Mouse (Mus musculus): ENCODE data around the gene Arid5b. TPM values are rescaled to one million over a fixed set of nuclear protein-coding genes. Genes with fewer than 3 reads are reported as not detected.

The Arid5b gene
- polyA plus RNA-seq, 1 experiment from 2014 or later = 34.0 TPM

DNA sequence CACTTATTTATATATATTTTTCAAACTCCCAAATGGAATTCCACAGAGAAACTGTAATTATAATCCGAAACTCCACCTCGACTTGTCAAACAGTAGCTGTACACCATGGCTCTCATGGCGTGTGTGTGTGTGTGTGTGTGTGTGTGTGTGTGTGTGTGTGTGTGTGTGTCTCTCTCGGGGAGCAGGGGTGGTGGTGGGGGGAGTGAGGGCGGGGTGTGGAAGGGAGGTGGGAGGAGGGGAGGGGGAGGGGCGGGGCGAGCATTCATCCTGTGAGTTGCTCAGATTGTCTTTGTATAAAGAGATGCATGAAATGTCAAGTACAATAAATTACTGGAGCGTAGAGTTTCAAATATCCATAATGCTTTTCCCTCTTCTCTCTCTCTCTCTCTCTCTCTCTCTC lies 87.4 kb downstream of the Arid5b start:
- H3K36me3 ChIP-seq (ENCODE audit: insufficient read depth, low read length) = peaks cover 14% of the 10 kb centered on the region; the same call in 1 of the 2 replicates
- no peak overlapping the region for H3K9ac ChIP-seq (replicated peaks; ENCODE audit: low read length)
- no peaks in the 10 kb centered on the region for H3K27me3 ChIP-seq (ENCODE audit: insufficient read depth, low read length)
- H3K4me3 ChIP-seq (ENCODE audit: low read length) = no peak overlapping the region
- H3K9me3 ChIP-seq (ENCODE audit: low read length) = no peaks in the 10 kb centered on the region
- H3K4me2 ChIP-seq (replicated peaks; ENCODE audit: low read depth, low read length) = no peak overlapping the region
- 51% methylated on average over 5 of the region's 8 CpGs for WGBS
- peaks cover 23% of the 10 kb centered on the region for H3K4me1 ChIP-seq (ENCODE audit: insufficient read depth, low read length)
- 0 out of 2 replicates have a peak, but pooled peaks have one; percentile 15 for ATAC-seq (ENCODE audit: low FRiP score, low TSS enrichment)
- no peak overlapping the region for H3K27ac ChIP-seq (ENCODE audit: low read length)

- Histone ChIP-seq H3K9ac (replicated peaks; ENCODE audit: low read length) (no peak overlapping the region), H3K27me3 (ENCODE audit: insufficient read depth, low read length) (no peaks in the 10 kb centered on the region), H3K4me3 (ENCODE audit: low read length) (no peak overlapping the region), H3K4me2 (replicated peaks; ENCODE audit: low read depth, low read length) (no peak overlapping the region), H3K4me1 (ENCODE audit: insufficient read depth, low read length) (peaks cover 22% of the 10 kb centered on the region), H3K36me3 (ENCODE audit: insufficient read depth, low read length) (peaks cover 24% of the 10 kb centered on the region), H3K27ac (ENCODE audit: low read length) (no peak overlapping the region), H3K9me3 (ENCODE audit: low read length) (no peaks in the 10 kb centered on the region)
- ATAC-seq (ENCODE audit: low FRiP score, low TSS enrichment) = no peak
- 97% methylated on average over 3 of the region's 3 CpGs for WGBS
These were observed 88.7 kb downstream of the Arid5b start for GRCm38 (mm10) chr10:68189847-68190246.

GRCm38 (mm10) chr10:68183096-68183495 lies 95.4 kb downstream of the Arid5b start:
- no peak for ATAC-seq (ENCODE audit: low FRiP score, low TSS enrichment)
- Histone ChIP-seq H3K4me2 (replicated peaks; ENCODE audit: low read depth, low read length) (no peak overlapping the region), H3K4me3 (ENCODE audit: low read length) (no peak overlapping the region), H3K27ac (ENCODE audit: low read length) (no peak overlapping the region), H3K27me3 (ENCODE audit: insufficient read depth, low read length) (no peaks in the 10 kb centered on the region), H3K9ac (replicated peaks; ENCODE audit: low read length) (no peak overlapping the region), H3K9me3 (ENCODE audit: low read length) (no peaks in the 10 kb centered on the region), H3K36me3 (ENCODE audit: insufficient read depth, low read length) (peaks cover 26% of the 10 kb centered on the region), H3K4me1 (ENCODE audit: insufficient read depth, low read length) (peaks cover 7% of the 10 kb centered on the region; the same call in 1 of the 2 replicates)
- 93% methylated on average over 7 of the region's 7 CpGs for WGBS

- WGBS = 95% methylated on average over 6 of the region's 6 CpGs
- Histone ChIP-seq H3K9ac (replicated peaks; ENCODE audit: low read length) (no peak overlapping the region), H3K4me3 (ENCODE audit: low read length) (no peak overlapping the region), H3K27me3 (ENCODE audit: insufficient read depth, low read length) (no peaks in the 10 kb centered on the region), H3K36me3 (ENCODE audit: insufficient read depth, low read length) (peaks cover 25% of the 10 kb centered on the region), H3K4me2 (replicated peaks; ENCODE audit: low read depth, low read length) (no peak overlapping the region), H3K4me1 (ENCODE audit: insufficient read depth, low read length) (peaks cover 7% of the 10 kb centered on the region; the same call in 1 of the 2 replicates), H3K27ac (ENCODE audit: low read length) (no peak overlapping the region), H3K9me3 (ENCODE audit: low read length) (no peaks in the 10 kb centered on the region)
- ATAC-seq (ENCODE audit: low FRiP score, low TSS enrichment) = no peak
These were observed 96.3 kb downstream of the Arid5b start for GRCm38 (mm10) chr10:68182266-68182665.

- Histone ChIP-seq H3K9ac (replicated peaks; ENCODE audit: low read length) (no peak overlapping the region), H3K36me3 (ENCODE audit: insufficient read depth, low read length) (peaks cover 17% of the 10 kb centered on the region), H3K4me3 (ENCODE audit: low read length) (no peak overlapping the region), H3K27me3 (ENCODE audit: insufficient read depth, low read length) (no peaks in the 10 kb centered on the region), H3K4me1 (ENCODE audit: insufficient read depth, low read length) (peaks cover 7% of the 10 kb centered on the region; the same call in 1 of the 2 replicates), H3K4me2 (replicated peaks; ENCODE audit: low read depth, low read length) (no peak overlapping the region), H3K27ac (ENCODE audit: low read length) (no peak overlapping the region), H3K9me3 (ENCODE audit: low read length) (no peaks in the 10 kb centered on the region)
- WGBS = 96% methylated on average over 10 of the region's 10 CpGs
- no peak for ATAC-seq (ENCODE audit: low FRiP score, low TSS enrichment)
These were observed 97.4 kb downstream of the Arid5b start for GRCm38 (mm10) chr10:68181156-68181555.

DNA sequence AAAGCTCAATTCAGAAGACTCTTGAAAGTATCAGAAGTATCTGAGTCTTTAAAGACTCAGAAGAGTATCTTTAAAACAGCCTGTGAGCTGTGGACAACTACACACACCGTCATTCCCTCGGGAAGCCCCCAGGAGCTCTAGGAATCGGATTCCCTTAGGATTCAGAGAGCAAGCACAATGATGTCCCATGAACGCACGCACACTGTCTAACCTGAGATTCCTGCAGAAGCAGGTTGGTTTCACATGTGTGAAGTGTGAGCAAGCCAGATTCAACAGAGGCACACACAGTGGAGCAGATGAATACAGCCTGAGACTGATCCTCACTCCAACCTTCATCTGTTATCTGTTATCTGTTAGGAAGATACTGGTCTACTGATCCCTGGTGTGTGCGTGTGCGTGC lies 97.8 kb downstream of the Arid5b start:
- WGBS = 93% methylated on average over 7 of the region's 7 CpGs
- Histone ChIP-seq H3K4me3 (ENCODE audit: low read length) (no peak overlapping the region), H3K4me2 (replicated peaks; ENCODE audit: low read depth, low read length) (no peak overlapping the region), H3K27ac (ENCODE audit: low read length) (no peak overlapping the region), H3K9me3 (ENCODE audit: low read length) (no peaks in the 10 kb centered on the region), H3K36me3 (ENCODE audit: insufficient read depth, low read length) (peaks cover 13% of the 10 kb centered on the region), H3K4me1 (ENCODE audit: insufficient read depth, low read length) (peaks cover 7% of the 10 kb centered on the region; the same call in 1 of the 2 replicates), H3K27me3 (ENCODE audit: insufficient read depth, low read length) (no peaks in the 10 kb centered on the region), H3K9ac (replicated peaks; ENCODE audit: low read length) (no peak overlapping the region)
- ATAC-seq (ENCODE audit: low FRiP score, low TSS enrichment) = no peak

DNA sequence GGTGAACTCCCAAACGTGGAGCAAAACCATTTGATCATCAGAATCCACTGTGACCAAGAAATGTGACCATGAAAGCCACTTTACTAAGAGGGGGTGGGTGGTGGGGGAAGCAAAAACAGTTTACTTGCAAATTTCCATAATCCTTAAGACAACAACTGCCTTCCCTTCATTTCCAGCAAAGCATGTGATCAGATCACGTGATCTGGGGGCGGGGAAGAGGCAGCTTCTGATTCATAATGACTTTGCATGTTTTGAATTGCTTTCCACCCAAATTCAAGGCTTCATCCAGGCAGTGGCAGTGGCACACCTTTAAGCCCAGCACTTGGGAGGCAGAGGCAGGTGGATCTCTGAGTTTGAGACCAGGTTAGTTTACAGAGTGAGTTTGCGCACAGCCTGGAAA lies 98.4 kb downstream of the Arid5b start:
- WGBS = 75% methylated on average over 4 of the region's 4 CpGs
- no peak overlapping the region for H3K4me3 ChIP-seq (ENCODE audit: low read length)

DNA sequence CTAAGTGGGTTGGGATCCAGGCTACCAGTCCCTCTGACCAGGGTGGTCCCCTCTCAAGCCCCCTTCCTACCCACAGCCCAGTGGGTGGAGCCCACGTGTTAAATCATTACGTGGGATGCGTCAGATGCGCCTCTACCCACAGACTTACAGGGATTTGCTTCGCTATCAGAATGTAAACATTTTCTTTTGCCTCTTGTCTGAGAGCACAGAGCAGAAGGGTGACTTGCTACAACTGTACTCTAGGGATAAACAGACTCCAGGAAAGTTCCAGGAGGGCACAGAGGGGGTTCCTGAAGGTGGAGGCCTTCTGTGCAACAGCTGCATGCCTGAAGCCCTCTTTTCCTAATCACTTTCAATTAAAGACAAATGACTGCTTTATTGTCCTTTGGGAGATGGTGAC lies 98.8 kb downstream of the Arid5b start:
- no peak for ATAC-seq (ENCODE audit: low FRiP score, low TSS enrichment)
- Histone ChIP-seq H3K27me3 (ENCODE audit: insufficient read depth, low read length) (no peaks in the 10 kb centered on the region), H3K27ac (ENCODE audit: low read length) (peak overlapping the region; percentile 0; the same call in 1 of the 2 replicates), H3K4me1 (ENCODE audit: insufficient read depth, low read length) (peaks cover 7% of the 10 kb centered on the region; the same call in 1 of the 2 replicates), H3K36me3 (ENCODE audit: insufficient read depth, low read length) (peaks cover 10% of the 10 kb centered on the region; the same call in 1 of the 2 replicates), H3K9me3 (ENCODE audit: low read length) (no peaks in the 10 kb centered on the region), H3K9ac (replicated peaks; ENCODE audit: low read length) (no peak overlapping the region), H3K4me2 (replicated peaks; ENCODE audit: low read depth, low read length) (no peak overlapping the region), H3K4me3 (ENCODE audit: low read length) (no peak overlapping the region)
- WGBS = 42% methylated on average over 5 of the region's 5 CpGs

More for the DNA sequence above, 98.4 kb downstream of the Arid5b start:
- peaks cover 7% of the 10 kb centered on the region; the same call in 1 of the 2 replicates for H3K4me1 ChIP-seq (ENCODE audit: insufficient read depth, low read length)
- H3K9ac ChIP-seq (replicated peaks; ENCODE audit: low read length) = no peak overlapping the region
- no peak for ATAC-seq (ENCODE audit: low FRiP score, low TSS enrichment)
- H3K27ac ChIP-seq (ENCODE audit: low read length) = peak overlapping the region; percentile 0; the same call in 1 of the 2 replicates
- no peak overlapping the region for H3K4me2 ChIP-seq (replicated peaks; ENCODE audit: low read depth, low read length)
- H3K27me3 ChIP-seq (ENCODE audit: insufficient read depth, low read length) = no peaks in the 10 kb centered on the region
- peaks cover 10% of the 10 kb centered on the region for H3K36me3 ChIP-seq (ENCODE audit: insufficient read depth, low read length)
- H3K9me3 ChIP-seq (ENCODE audit: low read length) = no peaks in the 10 kb centered on the region

DNA sequence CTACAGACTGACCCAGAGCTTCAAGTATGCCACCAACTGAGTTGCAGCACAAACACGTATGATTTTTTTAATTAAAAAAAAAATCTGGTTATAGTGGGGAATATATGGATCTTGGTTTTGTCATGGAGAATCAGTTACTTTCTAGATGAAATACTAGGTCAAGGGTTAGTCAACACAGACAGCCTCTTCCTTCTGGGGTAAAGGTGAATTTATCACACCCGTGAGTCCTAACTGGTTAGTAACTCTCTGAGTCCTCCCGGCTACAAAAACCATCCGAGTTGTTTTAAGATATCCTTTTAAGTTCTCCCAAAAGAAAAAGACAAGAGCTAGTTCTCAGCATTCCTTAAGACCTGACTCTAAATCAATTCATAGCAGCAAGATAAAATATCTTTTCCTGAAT lies 99.2 kb downstream of the Arid5b start:
- WGBS = 55% methylated on average over 4 of the region's 4 CpGs
- H3K27me3 ChIP-seq (ENCODE audit: insufficient read depth, low read length) = no peaks in the 10 kb centered on the region
- H3K9me3 ChIP-seq (ENCODE audit: low read length) = no peaks in the 10 kb centered on the region
- H3K4me1 ChIP-seq (ENCODE audit: insufficient read depth, low read length) = peaks cover 7% of the 10 kb centered on the region; the same call in 1 of the 2 replicates
- no peak for ATAC-seq (ENCODE audit: low FRiP score, low TSS enrichment)
- peak overlapping the region; percentile 0; the same call in 1 of the 2 replicates for H3K27ac ChIP-seq (ENCODE audit: low read length)
- no peak overlapping the region for H3K4me3 ChIP-seq (ENCODE audit: low read length)
- no peak overlapping the region for H3K9ac ChIP-seq (replicated peaks; ENCODE audit: low read length)
- H3K4me2 ChIP-seq (replicated peaks; ENCODE audit: low read depth, low read length) = no peak overlapping the region
- peaks cover 12% of the 10 kb centered on the region; the same call in 1 of the 2 replicates for H3K36me3 ChIP-seq (ENCODE audit: insufficient read depth, low read length)

GRCm38 (mm10) chr10:68177697-68178485 lies 100.6 kb downstream of the Arid5b start:
- H3K4me2 ChIP-seq (replicated peaks; ENCODE audit: low read depth, low read length) = no peak overlapping the region
- ATAC-seq (ENCODE audit: low FRiP score, low TSS enrichment) = no peak
- WGBS = 79% methylated on average over 10 of the region's 10 CpGs

More at GRCm38 (mm10) chr10:68177697-68178485, 100.6 kb downstream of the Arid5b start:
- no peaks in the 10 kb centered on the region for H3K9me3 ChIP-seq (ENCODE audit: low read length)
- no peak overlapping the region for H3K27ac ChIP-seq (ENCODE audit: low read length)
- peaks cover 13% of the 10 kb centered on the region for H3K4me1 ChIP-seq (ENCODE audit: insufficient read depth, low read length)
- no peak overlapping the region for H3K9ac ChIP-seq (replicated peaks; ENCODE audit: low read length)
- no peak overlapping the region for H3K4me3 ChIP-seq (ENCODE audit: low read length)
- peaks cover 7% of the 10 kb centered on the region; the same call in 1 of the 2 replicates for H3K36me3 ChIP-seq (ENCODE audit: insufficient read depth, low read length)
- no peaks in the 10 kb centered on the region for H3K27me3 ChIP-seq (ENCODE audit: insufficient read depth, low read length)
